Mouse (Mus musculus) embryonic facial prominence, embryonic 11.5 days (tissue): ENCODE measurements around the gene Psmd10. TPM values are rescaled to one million over a fixed set of nuclear protein-coding genes. Genes with fewer than 3 reads are reported as not detected.

ENCODE experiments used
- ATAC-seq: fragments of 200-750 bp; cut with Nextera tagmentation; replicated peaks from 2 replicates; pipeline ENCODE4 v1.8.0; 2017; ENCODE audit warnings: low read depth; ENCODE audit not compliant: insufficient number of reproducible peaks, low FRiP score, low TSS enrichment
- DNase-seq: peaks from one replicate; pipeline ENCODE4 v3.0.0-alpha.2; 2015; ENCODE audit warnings: low spot score
- H3K27ac ChIP-seq: fragments of 300-500 bp; sonication (generic); replicated peaks from 2 replicates; pipeline ENCODE4 v1.5.1; 2014; ENCODE audit warnings: mild to moderate bottlenecking, low read depth, low read length, control low read depth
- H3K27me3 ChIP-seq: fragments of 300-500 bp; sonication (generic); 2 replicates; pipeline ENCODE4 v1.6.1; 2014; ENCODE audit warnings: mild to moderate bottlenecking, low read length, moderate library complexity, mixed read lengths; ENCODE audit not compliant: control insufficient read depth, insufficient read depth
- H3K36me3 ChIP-seq: fragments of 300-500 bp; sonication (generic); replicated peaks from 2 replicates; pipeline ENCODE4 v1.6.1; 2014; ENCODE audit warnings: low read depth, mild to moderate bottlenecking, low read length, moderate library complexity, mixed read lengths; ENCODE audit not compliant: control insufficient read depth, insufficient read depth
- H3K4me1 ChIP-seq: fragments of 300-500 bp; sonication (generic); 2 replicates; pipeline ENCODE4 v1.6.1; 2014; ENCODE audit warnings: low read length, mixed read lengths; ENCODE audit not compliant: control insufficient read depth, insufficient read depth
- H3K4me2 ChIP-seq: fragments of 300-500 bp; sonication (generic); 2 replicates; pipeline ENCODE4 v1.6.1; 2014; ENCODE audit warnings: low read depth, mild to moderate bottlenecking, control low read depth, low read length, moderate library complexity
- H3K4me3 ChIP-seq: fragments of 300-500 bp; sonication (generic); 2 replicates; pipeline ENCODE4 v1.5.1; 2014; ENCODE audit warnings: low read depth, low read length, control low read depth
- H3K9ac ChIP-seq: fragments of 300-500 bp; sonication (generic); replicated peaks from 2 replicates; pipeline ENCODE4 v1.6.1; 2014; ENCODE audit warnings: mild to moderate bottlenecking, control low read depth, low read length
- H3K9me3 ChIP-seq: fragments of 300-500 bp; sonication (generic); replicated peaks from 2 replicates; pipeline ENCODE4 v1.6.1; 2016; ENCODE audit warnings: mild to moderate bottlenecking, low read length, inconsistent platforms, mixed read lengths; ENCODE audit not compliant: control insufficient read depth
- WGBS: fragments of 180-500 bp; shearing (Covaris S2); extraction: QIAGEN DNeasy Blood & Tissue Kit; methylation state at CpG from one replicate; pipeline ENCODE4 v1.1.7; 2014; 5-methylcytosine and 5-hydroxymethylcytosine counted together
- polyA plus RNA-seq: library from polyadenylated mRNA; unstranded; fragments of >200 nt; fragmentation: Nextera tagmentation; extraction: Ambion mirVana; gene quantifications from 2 replicates; pipeline ENCODE4 v1.2.1, GENCODE M21; 2014

The Psmd10 gene
- polyA plus RNA-seq, 1 experiment from 2014 or later: 49.5 TPM

DNA sequence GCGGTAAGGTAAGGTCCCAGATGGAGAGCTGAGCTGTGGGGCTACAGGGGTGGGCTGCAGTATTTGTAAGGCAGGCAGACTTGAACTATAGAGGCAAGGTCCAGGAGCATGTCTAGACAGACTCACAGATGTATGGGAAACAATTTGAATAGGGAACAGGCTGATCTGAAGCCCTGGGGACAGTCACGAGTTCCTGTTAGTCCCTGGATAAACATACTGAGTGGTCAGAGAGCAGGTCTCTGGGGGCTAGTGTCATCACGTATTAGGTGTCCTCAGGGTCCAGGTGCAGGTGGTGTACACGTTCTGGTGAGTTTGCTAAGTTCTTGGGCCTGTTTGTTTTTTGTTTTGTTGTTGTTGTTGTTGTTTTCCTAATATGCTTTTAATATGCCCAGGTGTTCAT lies 23.6 kb upstream of the Psmd10 start:
- Histone ChIP-seq H3K9ac (no peak overlapping the region), H3K27me3 (peaks cover 2% of the 10 kb centered on the region; the same call in 1 of the 2 replicates), H3K36me3 (no peaks in the 10 kb centered on the region), H3K9me3 (no peaks in the 10 kb centered on the region), H3K4me3 (no peak overlapping the region), H3K4me2 (no peak overlapping the region), H3K4me1 (no peaks in the 10 kb centered on the region; the same call in 1 of the 2 replicates), H3K27ac (no peak overlapping the region)
- WGBS: 58% methylated on average over 4 of the region's 4 CpGs
- ATAC-seq: no peak
- no peak for DNase-seq

DNA sequence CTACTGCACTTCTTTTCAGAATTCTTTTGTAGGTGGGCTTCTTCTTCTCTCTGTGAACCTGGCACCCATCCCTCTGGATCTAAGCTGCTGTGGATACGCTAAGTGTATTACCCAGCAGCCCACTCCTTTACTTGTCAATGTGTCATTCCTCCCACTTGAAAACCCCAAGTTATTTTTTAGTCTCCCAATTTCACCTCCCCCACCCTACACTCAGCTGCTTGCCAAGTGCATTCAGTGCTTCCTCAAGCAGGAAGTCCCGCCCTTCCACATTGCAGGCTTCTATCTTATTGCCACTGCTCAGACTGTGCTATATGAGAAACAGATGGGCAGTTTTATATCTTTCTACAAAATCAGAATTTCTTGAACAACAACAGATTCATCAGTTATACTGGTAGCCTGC lies 23.0 kb upstream of the Psmd10 start:
- no peak overlapping the region for H3K4me3 ChIP-seq
- no peak overlapping the region for H3K4me2 ChIP-seq
- no peaks in the 10 kb centered on the region for H3K9me3 ChIP-seq
- no peaks in the 10 kb centered on the region; the same call in 1 of the 2 replicates for H3K4me1 ChIP-seq
- peak; percentile 55 for DNase-seq
- no peak for ATAC-seq
- H3K27ac ChIP-seq: no peak overlapping the region
- H3K9ac ChIP-seq: no peak overlapping the region
- 0 out of 2 replicates have a peak, but pooled peaks cover 2% of the 10 kb centered on the region for H3K27me3 ChIP-seq
- H3K36me3 ChIP-seq: no peaks in the 10 kb centered on the region
- WGBS: 70% methylated on average over 2 of the region's 2 CpGs

DNA sequence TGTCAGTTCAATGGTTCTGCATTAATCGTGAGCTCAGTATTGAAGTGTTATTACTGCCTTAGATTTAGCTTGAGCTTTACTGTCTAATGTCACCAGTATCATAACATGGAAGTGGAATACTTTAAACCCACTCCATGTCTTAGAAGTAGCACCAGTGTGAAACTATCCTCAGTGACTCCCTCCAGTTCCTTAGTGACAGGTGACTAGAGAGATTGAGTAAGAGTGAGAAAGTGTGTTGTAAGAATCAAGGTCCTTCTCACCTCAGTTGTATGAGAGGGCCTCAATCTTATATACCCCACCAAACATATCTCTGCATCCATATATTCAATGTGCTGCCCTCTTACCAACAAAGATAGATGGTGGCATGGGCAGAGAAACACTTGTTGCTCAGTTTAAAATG lies 22.4 kb upstream of the Psmd10 start:
- DNase-seq (no peak), ATAC-seq (no peak)
- H3K9ac ChIP-seq: no peak overlapping the region
- H3K27me3 ChIP-seq: 0 out of 2 replicates have a peak, but pooled peaks cover 2% of the 10 kb centered on the region
- H3K9me3 ChIP-seq: no peaks in the 10 kb centered on the region
- no peaks in the 10 kb centered on the region; the same call in 1 of the 2 replicates for H3K4me1 ChIP-seq
- no peak overlapping the region for H3K4me3 ChIP-seq
- H3K36me3 ChIP-seq: no peaks in the 10 kb centered on the region
- WGBS: 78% methylated on average over 1 of the region's 1 CpGs
- H3K4me2 ChIP-seq: no peak overlapping the region
- no peak overlapping the region for H3K27ac ChIP-seq

DNA sequence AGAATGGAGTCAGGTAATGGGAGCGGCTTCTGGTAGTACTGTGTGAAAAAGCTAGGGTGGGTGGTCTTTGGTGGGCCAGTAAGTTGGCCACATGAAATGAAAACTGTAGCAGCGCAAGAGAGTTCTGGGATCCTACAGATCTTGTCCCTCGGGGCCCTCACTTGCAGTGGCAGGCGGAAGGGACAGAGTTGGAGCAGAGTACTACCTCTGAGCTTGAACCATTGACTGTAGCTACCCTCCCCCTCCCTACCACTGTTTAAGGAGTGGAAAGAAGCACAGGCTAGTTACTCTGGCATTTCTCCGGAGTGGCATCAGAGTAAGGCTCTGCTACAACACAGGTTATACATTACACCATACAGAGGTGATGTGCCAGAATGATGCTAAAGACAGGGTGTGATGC lies 431 bp upstream of the Psmd10 start:
- no peaks in the 10 kb centered on the region; the same call in 1 of the 2 replicates for H3K27me3 ChIP-seq
- peak overlapping the region; percentile 35 for H3K4me3 ChIP-seq
- H3K27ac ChIP-seq: no peak overlapping the region
- H3K36me3 ChIP-seq: no peaks in the 10 kb centered on the region
- DNase-seq: no peak
- no peaks in the 10 kb centered on the region for H3K4me1 ChIP-seq
- 0 out of 2 replicates have a peak overlapping the region, but pooled peaks have one; percentile 8 for H3K9ac ChIP-seq
- peak overlapping the region; percentile 40 for H3K4me2 ChIP-seq
- H3K9me3 ChIP-seq: no peaks in the 10 kb centered on the region
- no peak; the same call in 1 of the 2 replicates for ATAC-seq
- 32% methylated on average over 5 of the region's 5 CpGs for WGBS

DNA sequence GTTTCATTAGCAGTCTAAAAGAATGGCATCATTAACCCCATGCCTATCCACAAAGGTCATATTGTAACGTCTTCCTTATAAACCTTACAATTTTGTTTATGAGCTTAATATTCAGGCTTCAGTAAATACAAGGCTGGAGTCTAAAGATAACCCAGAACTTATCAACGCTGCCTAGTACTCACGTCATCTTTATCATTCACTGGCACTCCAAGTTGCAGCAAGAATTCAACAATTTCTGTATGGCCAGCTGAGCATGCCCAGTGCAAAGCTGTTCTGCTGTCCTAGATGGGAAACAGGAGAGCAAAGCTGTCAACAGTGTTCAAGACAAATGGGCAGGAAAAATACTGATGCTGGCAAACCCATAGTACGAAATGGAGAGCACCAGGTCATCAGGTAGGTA lies 2.9 kb downstream of the Psmd10 start:
- 91% methylated on average over 4 of the region's 4 CpGs for WGBS
- no peaks in the 10 kb centered on the region for H3K9me3 ChIP-seq
- no peak overlapping the region for H3K27ac ChIP-seq
- no peak overlapping the region for H3K9ac ChIP-seq
- no peak for ATAC-seq
- no peaks in the 10 kb centered on the region for H3K36me3 ChIP-seq
- no peak overlapping the region for H3K4me2 ChIP-seq
- DNase-seq: no peak
- no peaks in the 10 kb centered on the region for H3K4me1 ChIP-seq
- H3K27me3 ChIP-seq: no peaks in the 10 kb centered on the region; the same call in 1 of the 2 replicates
- H3K4me3 ChIP-seq: no peak overlapping the region

DNA sequence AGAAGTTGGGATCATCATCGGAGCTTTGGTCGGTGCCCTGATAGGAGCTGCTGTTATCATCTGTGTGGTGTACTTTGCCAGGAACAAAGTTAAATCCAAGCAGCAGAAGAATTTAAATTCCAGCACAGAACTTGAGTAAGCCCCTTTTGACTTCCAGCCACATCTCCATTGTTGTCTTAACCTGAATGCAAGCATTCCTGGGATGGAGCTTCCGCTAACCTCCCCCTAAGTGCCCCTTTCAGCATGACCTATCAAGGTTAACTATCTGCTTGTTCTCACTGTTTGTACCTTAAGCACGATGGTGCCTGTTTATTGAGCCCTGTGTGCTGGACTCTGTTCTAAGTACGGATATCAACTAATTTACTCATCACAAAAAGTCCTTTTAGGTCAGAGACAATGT lies 20.3 kb downstream of the Psmd10 start:
- no peak for DNase-seq
- no peak overlapping the region for H3K27ac ChIP-seq
- WGBS: 75% methylated on average over 5 of the region's 5 CpGs
- H3K36me3 ChIP-seq: no peaks in the 10 kb centered on the region
- H3K4me2 ChIP-seq: no peak overlapping the region
- ATAC-seq: no peak
- no peaks in the 10 kb centered on the region for H3K27me3 ChIP-seq
- no peaks in the 10 kb centered on the region for H3K4me1 ChIP-seq
- H3K9me3 ChIP-seq: no peaks in the 10 kb centered on the region
- H3K9ac ChIP-seq: no peak overlapping the region
- no peak overlapping the region for H3K4me3 ChIP-seq

DNA sequence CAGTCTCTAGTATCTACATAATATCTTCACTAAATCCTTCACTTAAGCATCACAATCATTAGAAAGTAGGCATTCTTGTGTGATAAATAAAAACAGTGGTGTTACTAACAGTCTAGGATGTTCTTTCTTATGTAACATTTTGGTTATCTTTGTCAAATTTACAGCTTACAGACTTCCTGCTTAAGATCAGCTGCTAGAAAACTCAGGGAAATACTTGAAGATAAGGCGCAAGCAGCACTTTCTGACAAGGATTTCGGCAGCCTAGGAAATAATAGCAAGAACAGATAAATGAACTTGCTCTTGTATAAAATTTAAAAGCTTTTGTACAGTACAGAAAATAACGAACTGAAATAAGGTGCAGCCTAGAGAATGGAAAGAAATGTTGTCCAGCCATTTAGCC lies 23.3 kb downstream of the Psmd10 start:
- Histone ChIP-seq H3K27ac (no peak overlapping the region), H3K9ac (no peak overlapping the region), H3K9me3 (no peaks in the 10 kb centered on the region), H3K4me2 (no peak overlapping the region), H3K4me3 (no peak overlapping the region), H3K4me1 (no peaks in the 10 kb centered on the region), H3K27me3 (no peaks in the 10 kb centered on the region; the same call in 1 of the 2 replicates), H3K36me3 (no peaks in the 10 kb centered on the region)
- DNase-seq: no peak
- no peak for ATAC-seq
- WGBS: 86% methylated on average over 3 of the region's 3 CpGs

DNA sequence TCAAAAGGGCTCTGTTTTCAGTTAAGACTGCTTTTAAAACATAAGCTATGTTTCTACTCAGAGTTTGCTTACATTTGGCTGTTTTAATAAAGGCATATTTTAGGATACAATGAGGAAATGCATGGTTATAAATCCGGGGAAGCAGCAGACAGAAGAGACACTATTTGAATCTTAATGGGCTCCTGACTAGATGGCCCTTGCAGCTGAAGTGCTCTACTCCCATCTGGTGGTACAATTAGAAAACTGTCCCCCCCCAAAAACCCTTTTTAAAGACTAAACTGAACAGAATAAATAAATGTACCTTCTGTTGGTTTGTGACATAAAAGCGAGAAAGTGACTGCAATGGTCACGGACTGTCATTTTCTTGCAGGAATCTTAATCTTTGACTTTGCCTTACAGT lies 24.5 kb downstream of the Psmd10 start:
- DNase-seq: no peak
- no peaks in the 10 kb centered on the region for H3K36me3 ChIP-seq
- ATAC-seq: no peak
- no peak overlapping the region for H3K9ac ChIP-seq
- no peaks in the 10 kb centered on the region for H3K4me1 ChIP-seq
- H3K27me3 ChIP-seq: no peaks in the 10 kb centered on the region; the same call in 1 of the 2 replicates
- no peaks in the 10 kb centered on the region for H3K9me3 ChIP-seq
- no peak overlapping the region for H3K27ac ChIP-seq
- H3K4me2 ChIP-seq: no peak overlapping the region
- WGBS: 69% methylated on average over 3 of the region's 3 CpGs
- H3K4me3 ChIP-seq: no peak overlapping the region
